Mouse (Mus musculus) heart, adult 8-10 months (tissue): ENCODE data around the gene Pfn5. TPM values are rescaled to one million over a fixed set of nuclear protein-coding genes. Genes with fewer than 3 reads are reported as not detected.
"Not testable (repeated sequence)": the region's sequence is repeated elsewhere in the genome, so short reads cannot be mapped to it uniquely, and the experiment has no call there.

Experiments used
- DNase-seq: peaks from one replicate; pipeline ENCODE4 v3.0.0; 2022; ENCODE audit warnings: low spot score
- total RNA-seq, 4 experiments: library from RNA; stranded (reverse); gene quantifications; 2 replicates each; pipeline ENCODE4 v1.2.4; 2022

The Pfn5 gene
- total RNA-seq: not detected

GRCm38 (mm10) chrX:95557887-95558286 is at the start of gene Pfn5, which contains the start of gene Asb12:
Pfn5 (plus strand) TSS chrX:95558104.
Asb12 (minus strand) TSS chrX:95557987.
- DNase-seq: no peak

DNA sequence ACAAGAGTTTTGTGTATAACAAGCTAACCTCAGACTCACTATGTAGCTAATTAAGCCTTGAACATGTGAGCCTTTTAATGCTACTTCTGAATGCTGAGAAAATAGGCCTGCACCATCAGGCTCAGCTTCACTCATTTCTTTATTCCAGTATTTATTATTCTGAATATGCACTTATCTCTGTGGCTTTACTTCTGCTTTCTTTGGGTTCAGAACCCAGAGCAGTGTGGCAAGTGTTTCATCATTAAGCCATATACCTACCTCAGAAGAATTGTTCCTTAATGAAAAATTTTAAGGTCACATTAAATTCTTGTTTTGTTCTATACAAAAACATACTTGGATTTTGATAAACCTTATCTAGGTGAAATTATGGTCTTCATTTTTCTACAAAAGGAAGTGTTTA is 34.0 kb upstream of the Pfn5 start:
- DNase-seq: no peak

GRCm38 (mm10) chrX:95525166-95525565 is 32.7 kb upstream of the Pfn5 start:
- no peak for DNase-seq

DNA sequence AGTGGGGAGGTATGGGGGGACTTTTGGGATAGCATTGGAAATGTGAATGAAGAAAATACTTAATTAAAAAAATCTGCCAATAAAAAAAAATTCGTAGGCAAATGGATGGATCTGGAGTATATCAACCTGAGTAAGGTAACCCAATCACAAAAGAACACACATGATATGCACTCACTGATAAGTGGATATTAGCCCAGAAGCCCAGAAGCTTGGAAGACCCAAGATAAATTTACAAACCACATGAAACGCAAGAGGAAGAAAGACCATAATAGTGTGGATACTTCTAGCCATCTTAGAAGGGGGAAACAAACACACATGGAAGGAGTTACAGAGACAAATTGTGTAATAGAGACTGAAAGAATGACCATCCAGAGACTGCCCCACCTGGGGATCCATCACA is 22.4 kb upstream of the Pfn5 start:
- DNase-seq: not testable (repeated sequence)

DNA sequence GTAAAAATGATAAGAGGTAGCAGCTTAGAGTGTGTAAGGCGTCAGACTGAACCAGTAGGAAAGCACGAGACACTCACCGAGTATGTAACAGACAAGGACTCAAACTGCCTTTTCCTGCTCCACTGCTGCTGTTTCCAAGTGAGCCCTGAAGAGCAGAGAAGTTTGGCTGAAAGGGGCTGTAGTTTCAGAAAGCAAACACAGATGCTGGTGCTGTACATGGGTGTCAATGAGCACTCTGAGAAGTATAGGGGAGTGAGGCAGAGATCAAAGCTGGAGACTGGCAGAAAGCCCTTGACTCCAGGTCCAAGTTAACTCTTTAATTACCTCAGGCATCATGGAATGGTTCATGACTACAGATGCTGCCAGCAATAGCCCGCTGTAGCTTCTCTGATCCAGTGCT is 3.6 kb upstream of the Pfn5 start:
- DNase-seq: no peak

DNA sequence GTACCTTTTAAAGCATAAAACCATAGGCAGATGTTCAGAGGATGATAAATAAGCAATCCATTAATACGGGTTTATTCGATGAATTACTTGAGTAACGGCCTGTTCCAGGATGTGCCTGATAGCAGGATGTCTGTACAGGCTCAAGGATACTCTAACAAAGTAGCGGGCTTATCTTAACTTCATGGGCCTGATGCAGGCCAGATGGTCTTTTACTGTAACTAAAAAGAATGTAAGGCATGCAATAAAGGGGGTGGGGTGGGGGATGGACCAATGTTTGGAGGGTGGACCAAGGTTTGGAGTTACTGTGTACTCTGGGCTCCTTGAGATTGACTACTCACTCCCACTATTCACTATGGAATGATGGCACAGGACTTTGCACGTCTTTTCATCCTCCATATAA is 42.7 kb downstream of the Pfn5 start:
- DNase-seq: no peak

Other genes with a start within 250 kb of the Pfn5 start
- 1 to 10 TPM; 4.0 to 6.3 (median 4.6) TPM for gene Amer1, start 113.2 kb upstream of the Pfn5 start, total RNA-seq
- 10 to 100 TPM; 11.2 to 15.2 (median 13.4) TPM for gene Asb12, start 117 bp upstream of the Pfn5 start, total RNA-seq
- 1 to 10 TPM; 1.1 to 1.5 (median 1.3) TPM for gene Zc4h2, start 100.4 kb downstream of the Pfn5 start, total RNA-seq
- 1 to 10 TPM in 2 of 4 experiments, under 1 TPM in 2; 0.69 to 1.5 (median 0.95) TPM for gene Zc3h12b, start 153.6 kb downstream of the Pfn5 start, total RNA-seq